Mouse (Mus musculus) retina, embryonic 14.5 days (tissue): ENCODE measurements at regions not wholly inside any gene's neighbourhood (a gene's known extent, or its start where the extent isn't known, plus 50 kb on each side); places are given as distances from the start of the nearest gene placed in this dataset.
"Not testable (repeated sequence)": the region's sequence is repeated elsewhere in the genome, so short reads cannot be mapped to it uniquely, and the experiment has no call there.

ENCODE experiments used
- DNase-seq: peaks from one replicate; pipeline ENCODE4 v3.0.0-alpha.2; 2015; ENCODE audit warnings: low spot score

GRCm38 (mm10) chr8:71081291-71081690 lies 175.6 kb downstream of the Map1s start:
- peak; percentile 65 for DNase-seq

- not testable (repeated sequence) for DNase-seq
Measured at GRCm38 (mm10) chr8:71127131-71127530, 145.4 kb upstream of the Myo9b start.

- no peak for DNase-seq
Measured at GRCm38 (mm10) chr8:71130411-71131261, 141.9 kb upstream of the Myo9b start.

GRCm38 (mm10) chr8:71131327-71132089 lies 141.0 kb upstream of the Myo9b start:
- no peak for DNase-seq

- not testable (repeated sequence) for DNase-seq
Measured at GRCm38 (mm10) chr8:71132898-71133297, 139.6 kb upstream of the Myo9b start.

- not testable (repeated sequence) for DNase-seq
Measured at GRCm38 (mm10) chr8:71137131-71137530, 135.4 kb upstream of the Myo9b start.

- not testable (repeated sequence) for DNase-seq
Measured at GRCm38 (mm10) chr8:71142373-71142973, 130.0 kb upstream of the Myo9b start.

GRCm38 (mm10) chr8:71171478-71172210 lies 100.9 kb upstream of the Myo9b start:
- DNase-seq = not testable (repeated sequence)

GRCm38 (mm10) chr8:71192939-71193338 lies 79.6 kb upstream of the Myo9b start:
- not testable (repeated sequence) for DNase-seq

GRCm38 (mm10) chr8:71195006-71195722 lies 77.3 kb upstream of the Myo9b start:
- not testable (repeated sequence) for DNase-seq
